Mouse (Mus musculus) hindbrain, embryonic 14.5 days (tissue): ENCODE data around the gene Olfr976. TPM values are rescaled to one million over a fixed set of nuclear protein-coding genes. Genes with fewer than 3 reads are reported as not detected.

Source experiments
- ATAC-seq: fragments of 200-750 bp; cut with Nextera tagmentation; 2 replicates; pipeline ENCODE4 v1.8.0; 2017; ENCODE audit warnings: moderate number of reproducible peaks, mild to moderate bottlenecking, moderate TSS enrichment, moderate library complexity; ENCODE audit not compliant: low FRiP score
- DNase-seq: peaks from one replicate; pipeline ENCODE4 v3.0.0-alpha.2; 2015; ENCODE audit warnings: low spot score
- H3K27ac ChIP-seq: fragments of 300-500 bp; sonication (generic); 2 replicates; pipeline ENCODE4 v1.5.1; 2014; ENCODE audit warnings: mild to moderate bottlenecking, moderate library complexity
- H3K27me3 ChIP-seq: fragments of 300-500 bp; sonication (generic); 2 replicates; pipeline ENCODE4 v1.6.1; 2014; ENCODE audit warnings: mild to moderate bottlenecking, low read length, mixed read lengths; ENCODE audit not compliant: control insufficient read depth, insufficient read depth
- H3K36me3 ChIP-seq: fragments of 300-500 bp; sonication (generic); replicated peaks from 2 replicates; pipeline ENCODE4 v1.6.1; 2014; ENCODE audit not compliant: control insufficient read depth, insufficient read depth
- H3K4me1 ChIP-seq: fragments of 300-500 bp; sonication (generic); replicated peaks from 2 replicates; pipeline ENCODE4 v1.6.1; 2014; ENCODE audit warnings: antibody characterized with exemption, low read length, mixed read lengths; ENCODE audit not compliant: control insufficient read depth, insufficient read depth
- H3K4me2 ChIP-seq: fragments of 300-500 bp; sonication (generic); replicated peaks from 2 replicates; pipeline ENCODE4 v1.6.1; 2014; ENCODE audit warnings: mild to moderate bottlenecking, moderate library complexity
- H3K4me3 ChIP-seq: fragments of 300-500 bp; sonication (generic); replicated peaks from 2 replicates; pipeline ENCODE4 v1.5.1; 2014; ENCODE audit warnings: mild to moderate bottlenecking, low read length
- H3K9ac ChIP-seq: fragments of 300-500 bp; sonication (generic); 2 replicates; pipeline ENCODE4 v1.6.1; 2014
- H3K9me3 ChIP-seq: fragments of 300-500 bp; sonication (generic); 2 replicates; pipeline ENCODE4 v1.6.1; 2016; ENCODE audit warnings: low read length; ENCODE audit not compliant: control insufficient read depth
- WGBS: fragments of 180-500 bp; shearing (Covaris S2); extraction: QIAGEN DNeasy Blood & Tissue Kit; methylation state at CpG from one replicate; pipeline ENCODE4 v1.1.7; 2014; 5-methylcytosine and 5-hydroxymethylcytosine counted together
- polyA plus RNA-seq: library from polyadenylated mRNA; unstranded; fragments of >200 nt; fragmentation: Nextera tagmentation; extraction: Ambion mirVana; gene quantifications from 2 replicates; pipeline ENCODE4 v1.2.1, GENCODE M21; 2014

Olfr976 gene
- polyA plus RNA-seq, 1 experiment from 2014 or later: not detected

DNA sequence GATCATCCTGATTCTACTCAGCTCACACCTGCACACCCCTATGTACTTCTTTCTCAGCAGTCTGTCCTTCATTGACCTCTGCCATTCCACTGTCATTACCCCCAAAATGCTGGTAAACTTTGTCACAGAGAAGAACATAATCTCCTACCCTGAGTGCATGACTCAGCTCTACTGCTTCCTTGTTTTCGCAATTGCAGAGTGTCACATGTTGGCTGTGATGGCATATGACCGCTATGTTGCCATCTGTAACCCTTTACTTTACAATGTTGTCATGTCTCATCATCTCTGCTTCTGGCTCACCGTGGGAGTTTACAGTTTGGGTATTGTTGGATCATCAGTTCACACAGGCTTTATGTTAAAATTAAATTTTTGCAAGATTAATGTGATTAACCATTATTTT is 51.0 kb downstream of the Olfr976 start:
- no peaks in the 10 kb centered on the region for H3K4me1 ChIP-seq
- no peaks in the 10 kb centered on the region for H3K9me3 ChIP-seq
- H3K27me3 ChIP-seq: no peaks in the 10 kb centered on the region
- H3K27ac ChIP-seq: no peak overlapping the region
- WGBS: 87% methylated on average over 3 of the region's 3 CpGs
- DNase-seq: no peak
- ATAC-seq: no peak
- no peak overlapping the region for H3K4me2 ChIP-seq
- H3K4me3 ChIP-seq: no peak overlapping the region
- H3K9ac ChIP-seq: no peak overlapping the region
- no peaks in the 10 kb centered on the region for H3K36me3 ChIP-seq

DNA sequence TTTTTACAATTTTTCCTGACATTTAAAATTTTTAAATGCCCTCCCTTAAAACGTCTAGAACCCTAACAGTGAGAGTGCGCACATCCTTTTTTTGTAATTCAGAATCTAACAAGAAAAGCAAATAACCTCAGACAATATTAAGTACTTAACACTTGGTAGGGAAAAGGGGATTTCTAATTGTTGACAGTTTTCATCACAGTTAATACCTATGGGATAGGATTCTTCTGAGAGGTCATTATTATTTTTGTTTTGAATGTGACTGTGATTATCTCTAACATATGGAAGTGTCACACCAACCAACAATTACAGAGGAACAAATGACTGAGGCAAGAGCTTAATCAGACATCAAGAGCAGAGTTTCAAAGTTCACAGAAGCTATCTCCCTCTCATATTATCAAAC is 53.9 kb downstream of the Olfr976 start, which contains the start of gene Olfr229:
Gene Olfr229, plus strand, starts transcription at position 301 of the 400 bp plus-strand sequence.
- no peak for ATAC-seq
- H3K27me3 ChIP-seq: no peaks in the 10 kb centered on the region

GRCm38 (mm10) chr9:39905106-39905505 is 55.8 kb downstream of the Olfr976 start:
- H3K27ac ChIP-seq: no peak overlapping the region
- ATAC-seq (no peak), DNase-seq (no peak)
- no peaks in the 10 kb centered on the region for H3K36me3 ChIP-seq
- H3K4me3 ChIP-seq: no peak overlapping the region
- no peaks in the 10 kb centered on the region for H3K9me3 ChIP-seq
- no peak overlapping the region for H3K4me2 ChIP-seq
- no peaks in the 10 kb centered on the region for H3K27me3 ChIP-seq
- H3K4me1 ChIP-seq: no peaks in the 10 kb centered on the region
- WGBS: 81% methylated on average over 6 of the region's 6 CpGs
- H3K9ac ChIP-seq: no peak overlapping the region

More for the DNA sequence above, 53.9 kb downstream of the Olfr976 start, which contains the start of gene Olfr229:
- Histone ChIP-seq H3K4me3 (no peak within 1 kb of the TSS), H3K27ac (no peak within 1 kb of the TSS), H3K4me1 (no peaks in the 10 kb centered on the region), H3K9ac (no peak within 1 kb of the TSS), H3K4me2 (no peak within 1 kb of the TSS), H3K9me3 (no peaks in the 10 kb centered on the region), H3K36me3 (no peaks in the 10 kb centered on the region)
- WGBS: 77% methylated on average over 2 of the region's 2 CpGs
- DNase-seq: no peak

Other genes starting within 250 kb of the Olfr976 start
- not detected in 2 replicates for gene Olfr965, start 249.8 kb downstream of the Olfr976 start, polyA plus RNA-seq
- not detected in 2 replicates for gene Olfr150, start 230.2 kb downstream of the Olfr976 start, polyA plus RNA-seq
- gene Olfr967, start 214.9 kb downstream of the Olfr976 start, polyA plus RNA-seq: not detected in 2 replicates
- not detected in 2 replicates for gene Olfr968, start 177.9 kb downstream of the Olfr976 start, polyA plus RNA-seq
- gene Olfr969, start 170.2 kb downstream of the Olfr976 start, polyA plus RNA-seq: not detected in 2 replicates
- gene Olfr970, start 152.3 kb downstream of the Olfr976 start, polyA plus RNA-seq: not detected in 2 replicates
- not detected in 2 replicates for gene Olfr971, start 124.3 kb downstream of the Olfr976 start, polyA plus RNA-seq
- gene Olfr972, start 94.7 kb downstream of the Olfr976 start, polyA plus RNA-seq: not detected in 2 replicates
- gene Olfr229, start 53.8 kb downstream of the Olfr976 start, polyA plus RNA-seq: not detected in 2 replicates
- gene Olfr974, start 23.6 kb downstream of the Olfr976 start, polyA plus RNA-seq: not detected in 2 replicates
- not detected in 2 replicates for gene Olfr975, start 9.1 kb downstream of the Olfr976 start, polyA plus RNA-seq
- not detected in 2 replicates for gene Olfr978, start 31.0 kb upstream of the Olfr976 start, polyA plus RNA-seq
- gene Olfr979, start 42.3 kb upstream of the Olfr976 start, polyA plus RNA-seq: not detected in 2 replicates
- not detected in 2 replicates for gene Olfr980, start 48.4 kb upstream of the Olfr976 start, polyA plus RNA-seq
- not detected in 2 replicates for gene Olfr981, start 60.3 kb upstream of the Olfr976 start, polyA plus RNA-seq
- gene Olfr982, start 112.7 kb upstream of the Olfr976 start, polyA plus RNA-seq: not detected in 2 replicates
- gene Olfr983, start 132.5 kb upstream of the Olfr976 start, polyA plus RNA-seq: not detected in 2 replicates
- not detected in 2 replicates for gene Olfr984, start 153.1 kb upstream of the Olfr976 start, polyA plus RNA-seq
- not detected in 2 replicates for gene Olfr985, start 169.1 kb upstream of the Olfr976 start, polyA plus RNA-seq
- gene Tmem225, start 187.0 kb upstream of the Olfr976 start, polyA plus RNA-seq: not detected in 2 replicates
- not detected in 2 replicates for gene Olfr986, start 219.8 kb upstream of the Olfr976 start, polyA plus RNA-seq
- gene Zfp202, start 231.2 kb upstream of the Olfr976 start, polyA plus RNA-seq: 11.1 and 12.1 TPM in 2 replicates